Mouse (Mus musculus): ENCODE measurements around the gene Map1lc3a. TPM values are rescaled to one million over a fixed set of nuclear protein-coding genes. Genes with fewer than 3 reads are reported as not detected.

Gene Map1lc3a
- 100 to 1,000 TPM; 727 to 753 TPM for total RNA-seq (2021)
- long read RNA-seq, experiment 1, transcript Map1lc3a-203 (3 exons, 826 nt): minor isoform, 113 of 456 reads
- long read RNA-seq, experiment 1, transcript Map1lc3a-201 (4 exons, 1,112 nt): major isoform, 297 of 456 reads
- long read RNA-seq, experiment 1, partial matches to known transcripts: 46 of 456 reads
- long read RNA-seq, experiment 1, other reads (novel, unspliced or antisense): 0 of 456 reads
- long read RNA-seq, experiment 2, transcript Map1lc3a-201 (4 exons, 1,112 nt): major isoform, 171 of 272 reads
- long read RNA-seq, experiment 2, transcript Map1lc3a-203 (3 exons, 826 nt): minor isoform, 59 of 272 reads
- long read RNA-seq, experiment 2, partial matches to known transcripts: 39 of 272 reads
- long read RNA-seq, experiment 2, other reads (novel, unspliced or antisense): 3 of 272 reads

GRCm38 (mm10) chr2:155276195-155276594, at the start of gene Map1lc3a:
Gene Map1lc3a (plus strand): TSS chr2:155276297.
- DNase-seq: peak; percentile 97

GRCm38 (mm10) chr2:155235746-155236361, 40.2 kb upstream of the Map1lc3a start:
- no peak for DNase-seq

DNA sequence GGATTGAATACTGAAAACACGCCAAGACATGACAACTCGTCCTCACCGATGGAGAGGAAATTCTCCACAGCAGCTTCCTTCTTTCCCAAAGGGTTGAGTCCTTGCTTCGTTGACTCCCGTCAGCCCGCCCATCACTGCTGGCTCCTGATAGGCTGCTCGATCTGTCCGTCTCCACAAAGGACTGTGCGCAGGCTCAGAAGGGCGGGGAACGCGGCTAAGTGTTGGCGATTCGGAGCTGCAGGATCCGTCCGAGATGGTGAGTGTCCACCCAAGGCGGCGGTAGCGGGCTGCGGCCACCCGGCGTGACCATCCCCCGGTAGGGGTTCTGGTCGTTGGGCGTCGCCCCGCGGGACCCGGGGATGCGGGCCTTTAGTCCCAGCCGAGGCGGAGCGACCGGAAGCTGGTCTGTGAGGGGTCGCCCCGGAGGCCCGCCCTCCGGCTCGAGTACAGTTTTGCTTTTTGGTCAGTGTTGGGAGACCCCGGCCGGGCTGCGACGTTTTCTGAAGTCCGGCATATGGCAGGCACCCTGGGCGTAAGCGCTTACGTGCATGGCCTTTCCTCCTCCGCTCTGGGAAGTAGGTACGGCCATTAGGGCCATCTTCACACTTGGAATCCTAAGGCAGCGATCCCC, 39.6 kb upstream of the Map1lc3a start, which contains the start of gene Dynlrb1:
Gene Dynlrb1 (plus strand): TSS at position 172 of the 631 bp plus-strand sequence.
- peak; percentile 99 to 100 for DNase-seq

DNA sequence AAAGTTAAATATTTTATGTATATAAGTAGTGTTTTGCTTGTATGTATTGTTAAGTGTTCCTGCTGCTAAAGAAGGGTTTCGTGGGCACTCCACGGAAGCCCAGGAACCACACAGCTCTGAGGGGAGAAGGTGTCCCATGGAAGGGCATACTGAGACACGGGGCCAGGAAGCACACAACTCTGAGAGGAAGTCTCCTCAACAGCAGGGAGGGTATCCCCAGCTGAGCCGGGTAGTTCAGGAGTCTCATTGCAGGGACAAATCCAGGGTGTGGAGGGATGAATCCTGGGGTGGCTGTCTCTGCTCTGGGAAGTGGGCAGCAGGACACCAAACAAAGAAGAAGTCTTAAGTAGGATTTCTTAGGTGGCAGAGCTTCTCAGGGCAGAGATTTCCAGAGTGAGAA, 38.8 kb upstream of the Map1lc3a start:
- DNase-seq: no peak

GRCm38 (mm10) chr2:155240915-155241314, 35.2 kb upstream of the Map1lc3a start:
- peak; percentile 39 to 46 for DNase-seq

GRCm38 (mm10) chr2:155242296-155242855, 33.7 kb upstream of the Map1lc3a start:
- peak; percentile 50 to 51 for DNase-seq

- DNase-seq: peak; percentile 49 to 58
Observed at GRCm38 (mm10) chr2:155246231-155246630, 29.9 kb upstream of the Map1lc3a start.

- no peak for DNase-seq
Observed at GRCm38 (mm10) chr2:155248206-155248605, 27.9 kb upstream of the Map1lc3a start.

- no peak for DNase-seq
Observed at GRCm38 (mm10) chr2:155248718-155249117, 27.4 kb upstream of the Map1lc3a start.

GRCm38 (mm10) chr2:155249588-155249987, 26.5 kb upstream of the Map1lc3a start:
- no peak for DNase-seq

DNA sequence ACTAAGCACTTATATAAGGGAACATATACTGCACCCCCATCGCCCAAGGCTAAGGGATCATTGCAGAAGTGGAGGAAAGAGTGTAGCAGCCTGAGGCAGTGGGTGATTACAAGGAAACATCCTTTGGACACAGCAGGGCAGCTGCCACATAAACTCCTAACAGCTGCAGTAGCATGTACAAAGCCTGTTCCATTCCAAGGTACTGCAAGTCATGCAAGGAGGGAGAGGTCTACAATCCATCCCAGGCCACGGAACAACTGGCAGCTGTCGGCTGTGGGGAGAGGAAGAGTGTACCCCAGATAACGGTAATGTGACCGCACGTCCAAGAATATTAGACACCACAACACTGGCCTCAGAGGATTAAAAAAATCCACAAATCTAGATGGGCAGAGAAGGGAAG, 10.6 kb upstream of the Map1lc3a start:
- no peak for DNase-seq

DNA sequence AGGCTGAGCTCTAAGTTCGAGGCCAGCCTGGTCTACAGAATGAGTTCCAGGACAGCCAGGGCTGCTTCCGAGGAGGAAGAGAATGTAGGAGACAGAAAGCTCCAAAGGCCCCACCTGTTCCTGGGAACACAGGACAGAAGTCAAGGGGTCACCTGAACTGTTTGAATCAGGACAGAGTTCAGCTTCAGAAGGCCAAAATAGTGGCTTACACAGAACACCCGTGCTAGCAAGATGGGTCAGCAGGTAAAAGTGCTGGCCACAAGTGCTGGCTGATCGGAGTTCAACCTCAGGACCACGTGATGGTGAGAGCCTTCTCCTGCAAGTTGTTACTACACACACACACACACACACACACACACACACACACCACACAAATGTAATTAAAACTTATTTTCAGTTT, 9.2 kb upstream of the Map1lc3a start:
- no peak for DNase-seq

DNA sequence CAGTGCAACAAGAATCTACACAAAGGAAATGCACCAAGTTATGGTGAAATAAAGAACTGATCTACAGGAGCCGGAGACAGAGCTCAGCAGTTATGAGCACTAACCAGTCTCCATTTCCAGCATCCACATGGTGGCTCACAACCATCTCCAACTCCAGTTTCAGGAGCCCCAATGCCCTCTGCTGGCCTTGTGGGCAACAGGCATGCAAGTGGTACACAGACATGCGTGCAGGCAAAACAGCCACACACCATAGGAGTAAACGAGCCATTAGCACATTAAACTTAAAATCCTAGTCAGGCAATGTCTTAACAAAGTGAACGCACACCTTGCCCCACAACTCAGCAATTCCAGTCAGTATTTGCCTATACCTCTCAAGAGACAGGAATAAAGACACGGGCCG, 4.1 kb upstream of the Map1lc3a start:
- no peak for DNase-seq

DNA sequence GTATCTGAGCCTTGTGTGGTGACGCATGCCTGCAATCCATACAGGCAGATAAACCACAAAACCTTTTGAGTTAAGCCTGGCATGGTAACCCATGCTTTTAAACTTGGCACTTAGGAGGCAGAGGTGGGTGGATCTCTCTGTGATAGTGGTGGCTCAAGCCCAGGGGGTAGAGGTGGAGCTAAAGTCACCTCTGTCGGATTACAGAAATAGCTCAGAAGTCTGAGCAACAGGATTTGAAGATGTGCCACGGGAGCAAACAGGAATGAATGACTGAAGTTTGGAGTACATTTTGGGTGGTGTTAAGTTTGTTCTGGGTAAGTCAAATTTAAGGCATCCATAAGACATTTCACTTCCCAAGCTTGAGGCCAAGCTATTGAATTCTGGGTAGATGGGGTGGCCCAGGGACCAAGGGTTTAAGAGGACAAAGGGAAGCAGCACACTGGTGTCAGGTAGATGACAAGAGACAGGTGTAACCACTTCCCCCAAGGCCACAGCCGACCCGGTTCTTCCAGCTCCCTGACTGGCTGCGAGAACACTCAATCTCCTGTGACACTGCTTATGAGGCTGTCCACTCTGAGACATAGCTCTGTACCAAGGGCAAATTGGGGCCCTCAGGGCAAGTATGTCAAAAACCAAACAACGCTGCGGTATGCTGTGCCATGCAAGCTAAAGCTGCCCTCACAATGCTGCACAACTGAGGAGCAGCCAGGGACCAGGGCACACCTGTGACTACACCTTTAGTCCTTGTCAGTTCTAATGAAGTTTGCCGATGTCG, 3.5 kb upstream of the Map1lc3a start:
- no peak for DNase-seq

DNA sequence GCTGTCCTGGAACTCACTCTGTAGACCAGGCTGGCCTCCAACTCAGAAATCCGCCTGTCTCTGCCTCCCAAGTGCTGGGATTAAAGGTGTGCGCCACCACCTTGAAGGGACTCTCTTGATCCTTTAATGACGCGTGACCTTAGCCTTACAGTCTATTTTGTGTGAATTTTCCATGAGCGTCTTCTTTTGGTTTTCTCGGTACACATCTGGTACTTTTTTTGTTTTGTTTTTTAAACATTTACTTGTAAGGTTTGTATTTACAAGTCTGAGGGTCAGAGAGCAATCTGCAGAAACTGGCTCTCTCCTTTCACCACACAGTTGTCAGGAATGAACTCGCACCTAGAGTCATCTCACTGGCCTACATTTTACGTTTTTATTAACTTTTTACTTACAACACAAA, 2.5 kb upstream of the Map1lc3a start:
- DNase-seq: no peak

- DNase-seq: peak; percentile 73 to 74
Observed at GRCm38 (mm10) chr2:155276621-155277175, 601 bp downstream of the Map1lc3a start.

DNA sequence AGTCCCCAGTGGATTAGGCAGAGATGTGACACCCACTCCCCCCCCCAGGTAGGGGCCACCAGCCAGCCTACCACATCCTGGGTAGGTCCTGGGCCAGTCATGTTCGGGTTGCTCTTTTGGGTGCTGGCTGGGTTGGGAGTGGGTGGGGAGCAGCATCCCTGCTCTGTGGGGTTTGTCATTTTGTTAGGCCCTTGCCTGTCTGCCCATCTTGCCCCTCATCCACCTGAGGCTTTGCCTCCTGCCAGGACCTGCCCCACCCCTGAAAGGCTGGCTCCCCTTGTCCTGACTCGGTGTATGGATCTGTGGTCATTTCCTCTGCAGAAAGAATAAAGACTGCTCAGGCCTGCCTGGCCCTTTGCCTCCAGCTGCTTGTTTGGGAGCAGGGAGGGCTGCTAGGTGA, 1.6 kb downstream of the Map1lc3a start:
- no peak for DNase-seq

DNA sequence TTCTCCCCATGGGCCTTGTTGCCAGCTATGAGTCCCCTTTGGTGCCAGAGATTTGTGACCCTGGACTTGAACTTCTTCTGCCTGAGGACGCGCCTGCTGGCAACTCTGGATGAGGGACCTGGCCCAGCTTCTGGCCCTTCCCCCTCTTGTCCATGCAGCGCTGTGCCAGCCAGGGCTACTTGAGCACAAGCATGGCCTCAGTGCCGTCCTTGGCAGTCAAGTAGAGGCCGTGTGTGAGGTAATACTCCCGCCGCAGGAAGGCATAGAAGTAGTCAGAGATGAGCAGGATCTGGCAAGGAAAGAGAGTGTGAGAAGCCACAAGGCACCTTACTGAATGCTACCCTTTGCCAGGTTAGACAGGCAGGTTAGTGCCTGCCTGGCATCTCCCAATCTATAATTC, 2.3 kb downstream of the Map1lc3a start:
- peak; percentile 78 to 84 for DNase-seq

- no peak for DNase-seq
Observed at GRCm38 (mm10) chr2:155279163-155279562, 3.1 kb downstream of the Map1lc3a start.

DNA sequence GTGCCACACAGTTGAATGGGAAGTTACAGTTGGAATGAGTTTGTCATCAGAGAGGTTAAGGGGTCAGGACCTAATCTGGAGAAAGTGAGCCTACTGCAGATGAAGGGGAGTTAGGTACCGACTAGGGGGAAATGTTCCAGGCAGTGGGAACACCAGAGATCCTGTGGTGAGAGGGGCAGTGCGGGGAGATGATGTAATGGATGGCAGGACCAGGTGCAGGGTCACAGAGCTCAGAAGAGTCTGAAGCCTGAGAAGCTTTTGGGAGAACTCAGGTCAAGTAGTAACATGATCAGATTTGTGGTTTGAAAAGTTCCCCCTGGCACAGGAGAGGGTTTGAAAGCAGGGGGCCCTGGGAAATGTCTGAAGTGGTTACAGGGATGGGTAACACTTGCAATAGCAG, 4.0 kb downstream of the Map1lc3a start:
- no peak for DNase-seq

- peak; percentile 71 to 77 for DNase-seq
Observed at GRCm38 (mm10) chr2:155283793-155284192, 7.7 kb downstream of the Map1lc3a start.

DNA sequence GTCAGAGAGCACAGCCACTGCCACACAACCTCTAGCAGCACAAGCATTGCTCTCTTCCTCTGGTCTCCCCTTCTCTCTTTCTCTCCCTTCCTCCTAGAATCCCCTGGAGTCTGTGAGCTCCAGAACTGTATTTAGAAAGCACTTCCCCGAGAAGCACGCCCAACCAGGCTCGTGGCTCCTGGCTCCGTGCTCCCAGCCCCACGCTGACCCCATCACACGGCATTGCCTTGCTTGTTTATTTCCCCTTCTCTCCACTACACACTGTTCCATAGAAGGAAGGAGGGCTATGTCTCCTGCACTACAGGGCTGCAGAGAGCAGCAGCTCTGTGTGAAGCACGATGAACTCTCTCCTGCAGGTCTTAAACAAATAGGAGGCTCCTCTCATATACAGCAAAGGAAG, 8.6 kb downstream of the Map1lc3a start:
- DNase-seq: peak; percentile 58 to 62

Measured in heart, adult 18-20 months (tissue).